Mouse (Mus musculus): ENCODE measurements around the gene Rabl2.
A peak's percentile ranks its signal among the peaks of the same experiment; 100 is the strongest.

Gene Rabl2

DNA sequence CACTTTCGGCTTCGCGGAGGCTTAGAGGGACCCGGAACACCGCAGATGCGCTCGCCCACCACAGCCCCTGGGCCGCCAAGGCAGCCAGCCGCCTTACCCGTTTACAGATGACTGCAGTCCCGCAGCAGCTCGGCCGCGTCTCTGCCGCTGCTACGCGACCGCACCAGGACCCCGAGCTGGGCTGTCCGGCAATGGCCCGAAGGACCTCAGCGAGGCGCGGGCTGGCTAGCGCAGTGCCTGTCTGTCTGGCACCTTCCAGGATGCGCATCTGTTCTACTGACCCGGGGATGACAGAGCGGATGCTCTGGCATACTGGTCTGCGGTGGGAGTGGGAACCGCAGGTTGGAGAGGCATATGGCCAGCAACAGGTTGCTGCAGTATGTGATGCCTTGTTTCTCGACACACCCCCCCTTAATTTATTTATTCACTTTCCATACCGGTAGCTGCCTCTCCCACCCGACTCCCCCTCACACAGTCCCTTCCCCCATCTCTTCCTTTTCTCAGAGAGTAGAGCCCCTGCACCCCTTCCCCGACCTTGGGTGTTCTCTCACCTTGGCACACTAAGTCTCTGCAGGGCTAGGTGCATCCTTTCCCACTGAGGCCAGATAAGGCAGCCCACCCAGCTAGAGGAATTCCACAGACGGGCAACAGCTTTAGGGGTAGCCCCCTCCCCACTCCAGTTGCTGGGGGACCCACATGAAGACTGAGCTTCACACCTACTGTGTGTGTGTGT lies at the start of gene Rabl2:
Gene Rabl2 (minus strand): TSS at position 201 of the 733 bp plus-strand sequence.
- DNase-seq (ENCODE audit: extremely low read depth, insufficient read length, low spot score): peak; percentile 92

DNA sequence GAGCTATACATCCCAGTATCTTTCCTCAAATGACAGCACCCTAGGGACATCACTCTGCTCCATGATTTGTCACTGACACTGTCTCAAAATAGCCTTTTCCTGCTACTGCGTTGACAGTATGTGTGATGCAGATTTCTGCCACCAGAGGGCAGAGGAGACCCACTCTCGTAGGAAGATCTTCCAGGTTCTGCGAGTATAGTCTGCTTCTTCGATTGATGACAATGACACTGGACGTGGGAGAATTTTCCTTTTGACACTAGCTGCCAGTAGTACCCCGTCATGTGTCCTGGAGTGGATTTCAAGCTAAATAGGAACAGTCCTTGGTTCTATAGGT lies 31.9 kb upstream of the Rabl2 start:
- no peak for DNase-seq (ENCODE audit: extremely low read depth, insufficient read length, low spot score)

DNA sequence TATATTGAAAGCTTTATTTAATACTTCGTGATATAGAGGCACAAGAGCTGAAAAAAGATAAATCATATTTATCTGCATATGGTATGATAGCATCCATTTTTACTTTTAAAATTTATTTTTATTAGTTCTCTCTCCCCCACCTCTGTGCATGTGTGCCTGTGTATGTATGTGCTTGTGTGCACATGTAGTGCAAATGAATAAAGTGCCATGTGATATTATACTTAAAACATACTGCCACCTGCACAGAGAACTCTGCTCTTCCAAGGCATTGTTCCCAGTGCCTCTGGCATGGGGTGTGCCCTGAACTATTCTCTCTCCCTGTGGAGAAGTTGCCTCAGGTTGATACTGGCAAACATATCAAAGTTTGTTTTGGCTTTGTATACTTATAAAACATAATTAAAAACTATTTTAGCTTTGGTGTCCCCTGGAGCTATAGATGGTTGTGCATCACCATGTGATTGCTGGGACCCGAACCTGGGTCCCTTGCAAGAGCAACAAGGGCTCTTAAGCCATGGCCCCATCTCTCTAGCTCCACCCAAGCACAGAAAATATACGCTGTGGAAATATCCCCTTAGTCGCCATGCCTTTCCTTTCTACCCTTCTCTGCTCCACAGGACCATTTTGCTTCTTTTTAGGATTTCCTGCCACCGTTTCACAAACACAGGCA lies 31.4 kb upstream of the Rabl2 start:
- no peak for DNase-seq (ENCODE audit: extremely low read depth, insufficient read length, low spot score)

DNA sequence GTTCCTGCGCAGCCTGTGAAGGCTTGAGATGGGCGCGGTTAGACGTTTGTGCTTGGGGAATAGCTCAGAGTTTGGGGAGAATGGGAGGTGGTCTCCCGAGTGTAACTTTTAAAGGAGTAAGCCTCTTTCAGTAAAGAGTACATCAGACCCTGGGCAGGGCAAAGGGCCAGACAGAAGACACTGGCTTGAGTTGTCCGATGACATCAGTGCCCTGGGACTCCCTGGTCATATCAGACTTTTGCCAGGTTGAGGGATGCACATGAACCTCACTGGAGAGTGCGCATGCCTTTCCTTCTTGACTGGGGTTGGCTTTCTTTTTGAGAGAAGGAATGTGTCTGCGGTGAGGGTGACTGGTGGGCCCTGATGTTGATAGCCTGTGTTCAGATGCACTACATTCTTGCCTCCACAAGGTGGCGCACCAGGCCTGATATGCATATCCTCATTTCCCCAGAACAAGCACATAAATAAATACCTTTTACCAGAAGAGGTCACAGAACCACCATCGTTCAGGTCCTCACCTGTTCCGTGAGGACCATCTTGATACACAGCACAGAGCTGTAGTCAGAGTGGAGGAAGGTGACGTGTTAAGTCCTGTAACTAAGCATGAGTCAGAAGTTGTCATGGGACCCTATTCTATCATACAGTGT lies 30.7 kb upstream of the Rabl2 start:
- DNase-seq (ENCODE audit: extremely low read depth, insufficient read length, low spot score): peak; percentile 29

DNA sequence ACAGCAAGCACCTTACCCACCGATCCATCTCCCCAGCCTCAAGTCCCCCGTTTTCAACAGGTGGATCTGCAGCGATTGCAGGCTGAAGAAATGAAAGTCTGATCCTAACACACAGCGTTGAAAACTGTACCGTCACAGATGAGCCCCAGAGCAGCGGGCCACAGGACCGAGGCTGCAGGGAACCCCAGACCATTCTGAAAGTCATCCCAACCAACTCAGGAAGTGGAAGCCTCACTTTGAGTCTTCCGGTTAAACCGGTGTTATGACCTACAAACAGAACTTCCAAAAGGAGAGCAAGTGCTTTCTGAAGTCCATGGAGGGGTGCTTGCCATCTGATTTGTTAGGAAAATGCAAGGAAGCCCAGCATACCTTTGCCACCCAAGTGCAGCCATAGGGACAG lies 16.2 kb upstream of the Rabl2 start:
- DNase-seq (ENCODE audit: extremely low read depth, insufficient read length, low spot score): no peak

DNA sequence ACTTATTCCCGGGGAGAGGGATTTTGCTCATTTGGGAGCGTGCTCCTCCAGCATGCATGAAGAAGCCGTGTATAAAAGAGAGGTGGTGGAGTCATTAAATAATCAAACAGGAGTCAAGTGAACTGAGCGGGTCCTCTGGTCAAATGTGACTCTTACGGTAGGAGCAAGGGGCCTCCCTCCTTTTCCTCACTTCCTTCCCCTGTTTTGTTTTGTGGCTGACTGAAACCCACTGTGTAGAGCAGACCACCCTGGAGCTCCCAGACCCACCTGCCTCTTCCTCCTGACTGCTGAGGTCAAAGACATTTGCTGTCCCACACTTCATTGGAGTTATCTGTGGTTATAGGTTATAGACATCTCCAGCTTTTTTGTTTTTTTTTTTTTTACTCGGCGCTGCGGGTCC lies 15.8 kb upstream of the Rabl2 start:
- no peak for DNase-seq (ENCODE audit: extremely low read depth, insufficient read length, low spot score)

DNA sequence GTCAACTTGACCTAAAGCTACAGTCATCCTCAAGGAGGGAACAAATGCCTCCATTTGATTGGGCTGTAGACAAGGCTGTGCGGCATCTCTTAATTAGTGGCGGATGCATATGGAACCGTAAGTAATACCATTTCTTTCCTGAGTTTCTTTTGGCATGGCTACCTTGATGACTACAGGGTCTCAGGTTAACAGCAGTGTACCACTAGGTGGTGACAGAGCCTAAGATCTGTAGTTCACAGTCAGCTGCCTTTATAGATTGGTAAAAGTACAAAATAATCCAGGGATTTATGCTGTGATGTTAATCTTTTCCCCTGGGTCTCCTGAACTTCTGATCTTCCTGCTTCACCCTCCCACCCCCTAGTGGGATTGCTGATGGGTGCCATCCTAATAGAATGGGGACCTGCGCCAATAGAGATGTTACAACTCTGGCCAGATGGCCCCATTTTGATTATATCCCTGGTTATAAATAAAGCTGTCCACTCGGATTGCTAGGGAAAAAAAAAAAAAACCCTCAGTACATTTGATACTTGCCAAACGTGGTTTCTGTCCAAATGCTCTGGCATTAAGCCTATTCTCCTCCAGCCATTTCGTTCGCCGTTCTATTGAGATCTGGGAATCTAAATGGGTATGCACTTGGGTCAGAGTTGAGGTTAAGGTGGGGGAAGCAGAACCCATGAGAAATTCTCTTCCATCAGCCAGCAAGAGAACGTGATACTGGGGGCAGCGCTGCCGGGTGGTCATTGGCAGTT lies 14.3 kb upstream of the Rabl2 start:
- no peak for DNase-seq (ENCODE audit: extremely low read depth, insufficient read length, low spot score)

DNA sequence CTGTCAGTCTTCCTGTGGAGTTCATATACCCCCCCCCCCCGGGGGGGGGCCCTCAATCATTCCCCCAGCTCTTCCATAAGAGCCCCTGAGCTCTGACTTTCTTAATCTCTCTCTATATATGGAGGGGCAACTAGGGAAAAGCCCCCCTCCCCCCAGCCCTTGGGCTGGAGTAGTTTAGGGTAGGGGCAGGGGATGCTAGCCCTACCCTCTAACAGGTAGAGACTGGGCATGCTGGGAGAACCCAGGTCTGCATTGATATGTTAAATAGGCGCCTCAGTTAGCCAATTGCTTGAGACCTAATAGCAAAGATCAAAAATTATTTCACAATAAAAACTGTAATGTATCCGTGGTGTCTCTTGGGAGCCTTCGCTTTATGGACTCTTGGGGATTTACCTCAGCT lies 825 bp upstream of the Rabl2 start:
- no peak for DNase-seq (ENCODE audit: extremely low read depth, insufficient read length, low spot score)

DNA sequence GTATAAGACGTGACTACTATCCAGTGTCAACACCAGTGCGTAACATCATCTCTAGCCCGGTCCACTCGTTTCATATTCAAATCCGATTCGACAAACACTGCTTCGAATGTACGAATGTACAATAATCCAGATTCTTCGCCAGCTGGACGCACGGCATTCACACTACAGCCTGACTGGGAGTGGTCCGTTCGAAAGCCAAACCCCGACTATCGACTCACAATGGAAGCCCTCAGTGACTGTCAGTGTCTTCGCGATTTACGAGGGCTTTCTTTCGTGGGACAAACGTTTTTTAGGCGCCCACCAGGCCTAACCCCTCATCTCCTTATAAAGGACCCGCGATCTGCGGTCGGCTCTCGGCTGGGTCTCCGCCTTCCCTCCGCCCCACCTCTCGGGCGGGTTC lies 406 bp downstream of the Rabl2 start:
- no peak for DNase-seq (ENCODE audit: extremely low read depth, insufficient read length, low spot score)

DNA sequence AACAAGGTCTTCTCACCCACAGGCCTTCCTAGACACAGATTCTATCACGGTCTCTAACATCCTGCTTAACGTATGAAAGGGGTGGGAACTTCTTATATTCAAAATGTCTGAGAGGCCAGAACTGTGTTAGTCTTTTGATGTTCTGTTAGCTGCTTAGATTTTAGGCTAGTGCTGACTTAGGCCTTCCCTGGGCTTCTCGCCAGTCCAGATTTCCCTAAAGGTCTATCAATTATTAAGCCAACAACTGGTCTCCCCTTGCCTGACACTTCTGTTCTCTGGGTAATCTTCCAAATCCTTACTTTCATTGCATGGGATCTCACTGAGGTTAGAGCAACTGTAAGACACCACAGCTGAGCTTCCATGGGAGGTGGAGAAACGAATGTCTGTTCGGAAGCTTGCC lies 2.6 kb downstream of the Rabl2 start:
- no peak for DNase-seq (ENCODE audit: extremely low read depth, insufficient read length, low spot score)

DNA sequence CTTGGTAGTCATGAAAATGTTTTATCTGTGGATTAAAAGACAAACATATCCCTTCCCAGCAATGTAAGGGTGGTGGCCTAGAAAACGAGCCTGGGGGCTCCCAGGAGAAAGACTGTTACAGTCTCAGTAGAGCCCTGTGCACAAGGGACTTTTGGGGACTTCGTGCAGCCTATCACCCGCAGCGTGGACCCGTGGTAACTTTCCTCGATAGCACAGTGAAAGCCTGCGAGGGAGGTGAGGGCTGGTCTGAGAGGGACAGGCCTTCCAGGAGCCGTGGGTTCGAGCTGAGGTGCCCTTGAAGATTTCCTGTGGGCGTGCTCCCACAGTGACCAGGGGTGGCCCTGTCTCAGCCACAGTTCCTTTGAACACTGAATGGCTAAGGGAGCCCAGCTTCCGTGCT lies 6.1 kb downstream of the Rabl2 start:
- DNase-seq (ENCODE audit: extremely low read depth, insufficient read length, low spot score): no peak

DNA sequence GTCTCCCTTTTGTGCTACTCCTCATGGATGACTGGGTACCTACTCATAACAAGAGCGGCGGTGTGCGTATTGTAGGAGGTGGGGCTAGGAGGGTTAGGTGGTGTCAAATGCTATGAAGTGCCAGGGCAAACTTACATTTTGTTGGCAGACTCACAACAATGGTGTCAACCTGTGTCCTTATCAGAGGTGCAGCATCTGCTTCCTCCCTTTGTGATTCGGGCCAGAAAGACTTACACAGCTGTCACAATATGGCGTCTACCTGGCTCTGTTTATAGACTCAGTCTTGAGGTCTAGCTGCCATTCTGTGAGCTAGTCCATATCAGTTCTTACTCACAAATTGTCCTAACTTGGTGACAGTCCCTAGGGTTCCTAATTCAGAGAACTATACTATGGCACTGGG lies 6.6 kb downstream of the Rabl2 start:
- DNase-seq (ENCODE audit: extremely low read depth, insufficient read length, low spot score): no peak

DNA sequence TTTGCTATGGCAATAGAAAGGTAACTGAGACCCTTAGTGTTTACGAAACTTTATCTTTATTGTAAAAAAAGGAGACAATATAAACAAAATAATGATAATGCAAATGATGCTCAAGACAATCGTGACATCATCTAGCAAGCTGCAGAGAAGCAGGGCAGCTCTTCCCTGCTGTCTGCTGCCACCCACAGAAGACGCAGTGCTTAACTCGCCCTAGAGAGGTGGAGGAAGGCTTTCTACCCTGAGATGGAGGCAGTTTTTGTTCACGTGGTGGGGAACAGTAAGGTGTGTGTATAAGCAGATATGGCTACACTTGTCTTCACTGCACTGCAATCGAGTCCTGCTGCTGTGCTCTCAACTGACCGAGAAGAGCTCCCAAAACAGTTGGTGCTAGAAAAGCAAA lies 9.2 kb downstream of the Rabl2 start:
- no peak for DNase-seq (ENCODE audit: extremely low read depth, insufficient read length, low spot score)

DNA sequence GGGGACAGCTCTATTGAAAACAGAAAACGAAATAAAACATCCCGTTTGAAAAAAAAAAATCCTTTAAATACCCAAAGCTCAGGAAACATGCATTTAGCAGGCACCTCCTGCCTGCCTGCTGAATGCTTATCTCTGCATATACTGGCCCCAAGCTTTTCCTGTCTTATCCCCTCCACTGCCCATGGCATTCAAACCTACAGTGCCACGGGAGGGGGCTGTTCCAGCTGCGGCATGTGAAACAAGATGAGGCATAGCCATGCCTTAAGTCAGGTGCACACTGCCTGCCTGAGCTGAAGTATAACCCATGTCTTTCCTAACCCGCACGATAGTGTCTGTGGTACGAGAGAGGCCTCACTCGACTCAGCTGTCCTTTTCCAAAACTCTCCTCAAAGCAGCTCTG lies 19.6 kb downstream of the Rabl2 start:
- no peak for DNase-seq (ENCODE audit: extremely low read depth, insufficient read length, low spot score)

DNA sequence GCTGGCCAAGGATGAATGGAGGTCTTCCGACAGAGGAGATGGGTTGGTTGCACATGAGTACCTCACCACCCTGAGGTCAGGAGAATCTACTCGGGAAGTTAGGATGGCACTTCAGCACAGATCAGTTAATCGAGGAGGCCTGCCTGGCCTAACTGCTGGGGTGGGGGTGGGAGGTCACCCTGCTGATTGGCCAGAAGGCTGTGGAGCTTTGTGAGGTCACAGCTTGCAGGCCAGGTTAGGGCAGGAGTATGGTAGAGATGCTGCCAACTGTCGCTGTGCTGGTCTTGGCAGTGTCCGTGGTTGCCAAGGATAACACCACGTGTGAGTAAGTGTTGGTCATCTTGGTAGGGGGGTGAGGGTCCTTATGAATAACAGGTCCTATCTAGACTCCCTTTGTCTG lies 23.6 kb downstream of the Rabl2 start, which contains the start of gene Acr:
Gene Acr (plus strand): TSS at position 213 of the 400 bp plus-strand sequence.
- no peak for DNase-seq (ENCODE audit: extremely low read depth, insufficient read length, low spot score)

DNA sequence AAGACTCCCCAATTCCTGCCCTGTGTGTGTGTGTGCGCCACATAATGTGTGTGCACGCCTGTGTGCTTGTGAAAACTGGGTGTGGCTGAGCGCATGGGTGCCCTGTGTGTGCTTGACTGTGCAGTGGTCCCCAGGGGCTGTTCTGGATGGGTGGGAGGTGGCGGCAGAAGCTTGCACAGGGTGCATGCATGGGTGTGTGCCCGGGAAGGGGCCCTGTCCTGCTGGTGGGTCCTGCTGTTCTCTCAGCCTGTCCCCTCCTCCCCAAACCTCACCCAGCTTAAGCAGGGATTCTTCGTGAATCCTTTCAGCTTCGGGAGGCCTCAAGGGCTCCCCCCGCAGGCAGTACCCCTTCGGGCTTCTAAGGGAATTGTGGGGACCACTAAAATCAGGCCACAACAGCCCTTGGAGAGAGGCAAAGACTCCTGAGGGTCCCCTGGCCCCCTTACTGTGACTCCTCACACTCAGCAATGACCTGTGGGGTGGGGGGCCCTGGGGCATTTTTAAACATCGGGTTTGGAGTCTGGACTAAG lies 32.5 kb downstream of the Rabl2 start:
- DNase-seq (ENCODE audit: extremely low read depth, insufficient read length, low spot score): peak; percentile 30

DNA sequence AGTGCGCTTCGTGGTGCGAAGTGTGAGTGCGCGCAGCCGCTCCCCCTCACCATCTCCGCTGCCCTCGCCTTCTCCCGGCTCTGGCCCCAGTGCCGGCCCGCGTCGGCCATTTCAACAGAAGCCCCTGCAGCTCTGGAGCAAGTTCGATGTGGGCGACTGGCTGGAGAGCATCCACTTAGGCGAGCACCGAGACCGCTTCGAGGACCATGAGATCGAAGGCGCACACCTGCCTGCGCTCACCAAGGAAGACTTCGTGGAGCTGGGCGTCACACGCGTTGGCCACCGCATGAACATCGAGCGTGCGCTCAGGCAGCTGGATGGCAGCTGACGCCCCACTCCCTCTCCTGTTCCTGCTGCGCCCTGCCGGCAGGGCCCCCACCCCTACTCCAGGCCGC lies 33.7 kb downstream of the Rabl2 start:
- no peak for DNase-seq (ENCODE audit: extremely low read depth, insufficient read length, low spot score)

DNA sequence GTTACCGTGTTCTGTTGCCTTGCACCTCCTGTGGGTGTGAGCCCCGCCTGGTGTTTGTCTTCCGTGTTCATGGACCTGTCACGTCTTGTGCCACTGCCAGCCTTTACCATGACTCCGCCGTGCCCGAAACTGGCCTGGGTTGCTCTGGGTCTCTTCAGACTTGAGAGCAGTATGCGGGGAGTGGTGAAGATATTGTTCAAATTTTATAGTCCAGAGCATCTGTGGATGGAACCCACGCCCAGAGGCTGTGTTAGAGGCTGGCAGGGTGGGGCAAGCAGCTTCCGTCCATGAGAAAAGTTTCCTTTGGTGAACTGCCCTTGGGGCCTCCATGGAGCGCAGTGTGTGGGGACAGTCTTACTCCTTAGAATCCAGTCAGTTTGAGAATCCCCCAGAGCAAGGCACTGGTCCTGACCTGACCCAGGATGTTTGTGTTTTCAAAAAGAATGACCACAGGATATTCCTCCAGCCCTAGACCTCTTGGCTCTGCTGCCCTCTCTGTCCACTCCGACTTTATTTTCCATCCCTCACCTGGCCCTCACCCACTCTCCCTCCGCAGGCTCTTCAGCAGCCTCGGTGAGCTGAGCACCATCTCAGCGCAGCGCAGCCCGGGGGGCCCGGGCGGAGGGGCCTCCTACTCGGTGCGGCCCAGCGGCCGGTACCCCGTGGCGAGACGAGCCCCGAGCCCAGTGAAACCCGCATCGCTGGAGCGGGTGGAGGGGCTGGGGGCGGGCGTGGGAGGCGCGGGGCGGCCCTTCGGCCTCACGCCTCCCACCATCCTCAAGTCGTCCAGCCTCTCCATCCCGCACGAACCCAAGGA lies 34.3 kb downstream of the Rabl2 start:
- DNase-seq (ENCODE audit: extremely low read depth, insufficient read length, low spot score): no peak

DNA sequence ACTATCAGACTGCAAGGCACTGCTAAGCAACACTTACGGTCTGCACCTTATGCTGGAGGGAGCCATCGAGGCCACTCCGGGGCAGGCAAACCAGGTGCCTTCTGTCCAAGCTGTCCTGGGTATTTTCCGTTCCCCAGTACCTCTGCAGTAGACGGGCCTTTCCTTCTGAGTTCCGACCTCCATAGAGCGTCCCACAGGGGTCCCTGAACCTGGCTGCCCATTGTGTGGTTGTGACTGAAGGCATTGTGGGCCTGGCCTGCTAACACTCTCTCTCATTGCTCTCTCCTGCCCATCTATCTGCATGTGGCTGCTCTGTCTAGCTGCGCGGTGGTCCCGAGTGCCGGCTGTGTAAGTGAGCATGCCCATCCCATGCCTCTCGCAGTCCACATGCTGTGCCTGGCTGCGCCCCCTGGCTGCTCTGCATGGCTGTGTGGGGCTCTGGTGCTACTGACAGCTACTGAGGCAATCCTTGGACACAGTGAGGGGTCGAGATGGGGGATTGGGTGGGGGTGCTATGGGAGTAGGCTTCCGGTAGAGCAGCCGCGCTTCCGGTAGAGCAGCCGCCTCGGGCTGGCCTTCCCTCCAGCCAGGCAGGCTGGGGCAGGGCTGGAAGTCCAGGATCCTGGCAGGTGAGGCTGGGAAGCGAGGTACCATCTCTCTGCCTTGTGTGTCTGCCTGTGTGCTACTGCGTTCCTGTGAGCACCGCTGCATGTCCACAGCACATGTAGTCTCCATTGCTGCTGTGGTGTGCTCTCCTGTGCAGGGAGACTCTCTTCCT lies 35.1 kb downstream of the Rabl2 start:
- no peak for DNase-seq (ENCODE audit: extremely low read depth, insufficient read length, low spot score)

DNA sequence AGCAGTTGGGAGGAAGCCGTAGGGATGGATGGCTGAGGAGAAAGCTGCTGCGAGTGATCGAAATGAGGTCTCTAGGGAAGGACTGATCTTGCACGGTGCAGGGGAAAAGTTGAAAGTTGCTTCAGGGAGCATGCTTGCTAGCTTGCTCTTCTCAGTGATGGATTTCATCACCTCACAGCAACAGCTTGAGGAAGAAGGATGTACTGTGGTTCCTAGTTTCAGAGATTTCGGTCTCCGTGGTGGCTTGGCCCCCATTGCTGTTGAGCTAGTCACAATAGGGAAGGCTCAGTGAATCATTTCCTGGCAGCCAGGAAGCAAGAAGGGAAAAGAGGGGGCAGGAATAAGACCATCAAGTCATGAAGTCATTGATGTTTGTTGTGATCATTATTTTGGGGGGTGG lies 36.1 kb downstream of the Rabl2 start:
- DNase-seq (ENCODE audit: extremely low read depth, insufficient read length, low spot score): no peak
